Mouse (Mus musculus): Measurements from ENCODE around the gene Ptgs2.

GRCm38 (mm10) chr1:150097036-150097435, 2.8 kb upstream of the Ptgs2 start:
- TF ChIP-seq CTCF (IDR thresholded peaks at IDR 0.05; ENCODE audit: low read depth): no peak
- no peak for TF ChIP-seq EP300 (optimal IDR thresholded peaks at IDR 0.05)

All from stomach, postnatal 0 days (tissue).